Mouse (Mus musculus) kidney, adult 2 months (tissue): ENCODE data around the gene Ulk4.

Experiments used
- CTCF ChIP-seq: fragments of 200-500 bp; conservative IDR thresholded peaks from 2 replicates; pipeline ENCODE4 v1.5.1; 2011; ENCODE audit warnings: low read depth, mild to moderate bottlenecking, control low read depth, low read length, moderate library complexity, mixed read lengths; ENCODE audit not compliant: insufficient read depth, insufficient read length
- POLR2A ChIP-seq: fragments of 200-500 bp; IDR thresholded peaks from one replicate; pipeline ENCODE4 v1.6.1; 2011; ENCODE audit warnings: low read depth, low read length, control low read depth

GRCm38 (mm10) chr9:120936351-120936750, 340.6 kb downstream of the Ulk4 start:
- TF ChIP-seq CTCF (peak; percentile 70), POLR2A (no peak)
